Mouse (Mus musculus) ES-CJ7 (cell line): ENCODE data around the gene Phlda1.
A peak's percentile ranks its signal among the peaks of the same experiment; 100 is the strongest.

ENCODE experiments used
- DNase-seq: peaks from one replicate; pipeline ENCODE4 v3.0.0; 2011; ENCODE audit warnings: low read depth, low spot score

The Phlda1 gene

GRCm38 (mm10) chr10:111504606-111505005, 1.5 kb upstream of the Phlda1 start:
- no peak for DNase-seq

- DNase-seq, result no peak
Measured at GRCm38 (mm10) chr10:111505406-111505805, 680 bp upstream of the Phlda1 start.

- peak; percentile 41 for DNase-seq
Measured at GRCm38 (mm10) chr10:111506926-111507459, 907 bp downstream of the Phlda1 start.

DNA sequence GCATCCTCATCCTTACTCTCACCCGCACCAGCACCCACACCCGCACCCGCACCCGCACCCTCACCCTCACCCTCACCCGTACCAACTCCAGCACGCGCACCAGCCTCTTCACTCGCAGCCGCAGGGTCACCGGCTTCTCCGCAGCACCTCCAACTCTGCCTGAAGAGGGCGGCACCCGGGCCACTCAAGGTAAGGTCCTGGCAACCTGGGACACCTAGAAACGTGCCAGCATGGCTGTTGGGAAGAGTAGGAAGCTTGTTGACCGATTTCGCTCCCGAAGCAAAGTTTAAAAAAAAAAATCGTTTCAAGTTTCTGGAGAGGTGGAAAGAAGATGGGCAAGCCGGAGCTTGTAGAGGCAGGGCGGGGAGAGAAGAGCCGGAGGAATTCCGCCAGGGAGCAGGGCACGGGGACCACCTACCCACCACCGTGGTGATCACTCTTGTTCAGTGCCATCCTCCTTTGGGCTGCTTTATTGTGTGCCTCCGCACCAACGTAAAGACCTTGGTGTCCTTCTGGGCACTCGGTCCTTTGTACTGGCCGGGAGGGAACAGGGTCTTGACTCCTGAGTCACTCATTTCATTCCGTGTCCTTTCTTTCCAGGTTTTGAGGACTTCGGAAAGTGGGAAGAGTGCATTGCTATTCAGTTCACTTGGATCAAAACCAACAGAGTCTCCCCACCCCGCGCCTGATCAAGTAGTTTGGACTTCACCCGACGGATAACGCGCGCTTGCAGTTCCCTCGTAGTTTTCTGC, 1.6 kb downstream of the Phlda1 start:
- DNase-seq, result peak; percentile 70

- DNase-seq, result peak; percentile 43
Measured at GRCm38 (mm10) chr10:111508324-111509080, 2.4 kb downstream of the Phlda1 start.

DNA sequence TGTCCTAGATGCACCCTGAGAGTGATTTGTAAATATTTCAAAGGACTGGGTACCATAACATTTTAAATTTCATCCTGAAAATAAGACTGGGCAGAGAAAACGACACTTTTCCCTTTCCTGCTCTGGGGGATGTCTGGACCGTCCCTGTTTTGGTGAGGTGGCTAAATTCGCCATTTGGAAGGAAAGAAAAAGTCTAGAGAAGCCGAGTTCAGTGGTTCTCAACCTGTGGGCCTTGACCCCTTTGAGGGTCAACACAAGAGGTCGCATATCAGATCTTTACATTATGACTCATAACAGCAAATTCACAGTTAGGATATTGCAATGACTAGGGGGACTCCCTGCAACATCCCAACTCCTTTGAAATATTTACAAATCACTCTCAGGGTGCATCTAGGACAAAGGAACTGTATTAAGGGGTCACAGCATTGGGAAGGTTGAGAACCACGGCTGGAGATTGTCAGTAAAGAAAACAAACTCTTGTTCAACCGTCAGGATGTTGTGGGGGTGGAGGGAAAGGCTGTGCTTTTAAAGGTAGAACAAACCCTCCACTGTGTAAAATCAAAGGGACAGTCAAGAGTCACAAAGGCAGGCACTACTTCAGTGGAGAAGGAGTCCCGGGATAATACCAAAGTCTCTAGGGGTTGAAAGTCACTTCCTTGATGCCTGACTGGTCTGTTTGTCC, 3.2 kb downstream of the Phlda1 start:
- DNase-seq, result no peak

DNA sequence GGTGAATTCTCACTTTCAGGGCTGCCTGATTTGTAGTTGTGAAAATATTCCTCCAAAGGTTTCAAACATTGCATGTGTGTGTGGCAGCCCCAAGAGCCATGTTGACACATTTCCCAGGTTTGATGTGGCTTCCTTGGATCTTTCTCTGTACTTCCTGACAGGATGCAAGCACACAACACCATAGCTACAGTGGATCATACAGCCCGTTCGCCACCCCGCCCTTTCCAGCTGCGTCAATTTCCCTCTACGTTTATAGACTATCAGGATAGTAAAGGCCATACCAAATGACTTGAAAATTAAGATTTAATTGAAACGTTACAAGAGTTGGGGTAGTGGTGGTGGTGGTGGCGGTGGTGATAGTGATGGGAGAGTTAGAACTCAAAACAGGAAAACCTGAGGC, 3.9 kb downstream of the Phlda1 start:
- DNase-seq, result no peak

- DNase-seq, result no peak
Measured at GRCm38 (mm10) chr10:111510798-111511197, 4.7 kb downstream of the Phlda1 start.

DNA sequence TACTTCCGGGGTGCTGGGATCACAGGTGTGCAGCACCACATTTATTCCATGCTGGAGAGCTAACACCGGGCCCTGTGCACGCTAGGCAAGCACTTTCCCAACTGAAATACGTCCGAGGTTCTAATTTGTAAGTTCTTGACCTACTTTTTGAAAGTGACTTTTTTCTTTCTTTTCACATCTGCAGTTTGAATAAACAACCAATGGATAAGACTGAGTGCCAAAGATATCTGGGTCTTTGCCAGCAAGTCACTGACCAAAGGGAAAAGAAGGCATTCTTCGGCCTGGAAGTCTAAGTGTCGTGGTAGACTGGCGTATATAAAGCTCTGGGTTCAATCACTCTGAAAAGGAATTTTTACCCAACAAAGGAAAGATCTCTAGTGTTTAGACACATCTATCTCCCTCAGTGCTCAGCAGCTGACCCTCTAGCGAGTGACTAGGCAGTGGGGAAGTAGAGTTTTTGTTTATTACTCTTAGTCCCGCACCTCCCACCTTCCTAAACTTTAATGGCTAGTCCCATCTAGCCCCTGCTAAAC, 6.0 kb downstream of the Phlda1 start:
- DNase-seq, result no peak

- no peak for DNase-seq
Measured at GRCm38 (mm10) chr10:111514282-111514885, 8.3 kb downstream of the Phlda1 start.

GRCm38 (mm10) chr10:111515071-111516010, 9.3 kb downstream of the Phlda1 start:
- no peak for DNase-seq

GRCm38 (mm10) chr10:111516172-111516588, 10.1 kb downstream of the Phlda1 start:
- no peak for DNase-seq

DNA sequence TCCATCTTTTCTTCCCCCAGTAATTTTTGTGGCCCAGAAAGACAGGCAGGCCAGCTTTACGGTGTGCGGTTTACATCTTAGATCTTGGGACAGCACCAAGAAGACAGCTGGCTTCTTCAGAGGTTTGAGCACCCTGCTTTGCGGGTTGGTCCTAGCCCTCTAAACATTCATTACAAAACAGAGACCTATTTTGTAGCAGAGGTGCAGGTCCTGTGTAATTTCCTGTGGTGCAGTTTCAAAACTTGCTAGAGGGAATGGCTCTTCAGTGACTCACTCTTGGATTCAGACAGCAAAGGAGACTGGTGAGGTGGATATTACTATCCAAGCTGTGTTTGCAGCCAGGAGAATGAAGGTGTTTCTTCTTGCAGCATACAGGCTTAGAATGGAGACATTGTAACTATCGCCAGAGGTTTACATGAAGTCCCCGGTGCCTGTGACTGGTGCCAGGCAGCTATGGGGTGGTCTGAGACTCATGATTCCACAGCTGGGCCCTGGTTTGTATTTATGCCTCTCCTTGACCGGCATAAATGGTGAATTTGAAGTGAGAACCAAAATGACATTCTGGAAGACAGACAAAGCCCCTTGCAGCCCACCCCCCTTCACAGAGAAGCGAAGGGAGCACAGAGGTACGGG, 10.8 kb downstream of the Phlda1 start:
- no peak for DNase-seq

GRCm38 (mm10) chr10:111518350-111518749, 12.3 kb downstream of the Phlda1 start:
- DNase-seq, result no peak

GRCm38 (mm10) chr10:111519620-111520370, 13.7 kb downstream of the Phlda1 start:
- no peak for DNase-seq

DNA sequence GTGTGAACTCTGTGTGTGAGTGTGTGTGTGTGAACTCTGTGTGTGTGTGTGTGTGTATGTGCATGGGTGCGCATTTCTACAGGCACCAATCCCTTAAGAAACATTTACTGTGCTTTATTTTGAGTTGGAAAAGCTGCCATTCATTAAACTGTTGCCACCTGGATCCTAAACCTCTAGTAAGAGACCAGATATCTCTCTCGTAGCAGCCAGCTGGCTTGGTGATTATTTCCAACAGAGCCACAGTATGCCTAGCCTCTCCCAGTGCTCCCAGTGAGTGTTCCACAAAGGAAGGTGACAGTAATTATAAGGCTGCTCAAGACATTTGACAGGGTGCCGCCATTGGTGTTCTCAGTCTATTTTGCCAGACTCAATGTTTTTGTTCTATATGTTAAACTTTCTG, 14.5 kb downstream of the Phlda1 start:
- no peak for DNase-seq

DNA sequence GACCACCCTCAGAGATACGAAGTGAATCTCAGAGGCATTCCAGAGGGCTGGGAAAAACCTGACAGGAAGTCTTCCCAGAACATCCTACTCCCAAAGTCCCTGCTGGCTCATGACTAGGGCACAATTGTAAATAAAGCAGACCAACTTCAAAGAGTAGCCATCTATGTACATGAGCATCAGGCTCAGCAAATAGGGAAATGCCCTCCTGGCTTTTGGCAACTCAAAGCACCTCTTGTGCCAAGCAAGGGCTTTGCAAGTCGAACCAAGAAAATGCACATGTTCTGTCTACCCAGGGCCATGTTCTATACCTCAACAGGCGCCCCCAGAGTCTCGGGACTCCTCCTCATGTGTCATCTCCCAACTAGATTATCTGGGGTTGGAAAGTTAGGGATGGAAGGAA, 15.6 kb downstream of the Phlda1 start:
- DNase-seq, result no peak

GRCm38 (mm10) chr10:111522230-111522629, 16.1 kb downstream of the Phlda1 start:
- no peak for DNase-seq

- DNase-seq, result no peak
Measured at GRCm38 (mm10) chr10:111523894-111524293, 17.8 kb downstream of the Phlda1 start.
